Mouse (Mus musculus): ENCODE results near the gene Cfap99.

DNA sequence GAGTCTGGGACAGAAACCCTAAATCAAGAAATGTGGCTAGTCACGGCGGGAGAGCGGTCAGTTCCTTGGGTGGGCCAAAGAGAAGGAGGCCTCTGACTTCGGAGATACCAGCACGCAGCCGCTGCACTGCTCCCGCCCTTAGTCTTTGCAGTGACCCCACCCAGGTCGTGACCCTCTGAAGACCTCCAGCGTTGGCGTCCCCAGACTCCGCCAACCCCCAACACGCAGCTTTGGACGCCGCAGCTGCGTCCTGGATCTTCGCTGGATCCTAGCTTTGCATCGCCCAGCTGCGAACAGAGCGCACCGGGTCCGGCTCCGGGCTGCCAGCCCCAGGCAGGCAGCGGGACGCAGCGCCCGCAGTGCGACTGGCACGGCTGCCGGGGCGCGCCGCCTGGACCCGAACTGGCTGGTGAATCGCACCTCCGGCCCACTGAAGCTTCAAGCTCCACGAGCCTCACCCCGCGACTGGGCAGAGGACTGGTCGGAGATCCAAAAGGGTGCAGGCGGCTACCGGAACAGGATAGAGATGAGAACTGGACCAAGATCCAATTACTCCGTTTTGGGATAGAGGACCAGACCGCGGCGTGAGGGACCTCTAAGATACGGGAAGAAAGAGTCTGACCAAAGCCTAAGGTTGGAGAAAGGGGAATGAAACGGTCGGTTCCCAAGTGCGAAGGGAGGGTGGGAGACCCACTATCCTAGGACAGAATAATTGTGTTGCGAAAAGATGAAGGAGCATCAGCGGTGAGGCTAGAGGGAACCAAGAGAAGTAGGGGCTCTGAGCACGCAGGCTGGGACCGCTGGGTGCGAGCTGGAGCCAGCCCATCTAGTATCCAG lies 1.2 kb upstream of the Cfap99 start:
- no peak for TF ChIP-seq POLR2A (IDR thresholded peaks at IDR 0.05; ENCODE audit: insufficient read depth, low read length)
- TF ChIP-seq CTCF (IDR thresholded peaks at IDR 0.05; ENCODE audit: low read depth, low read length), result no peak
- 0 out of 2 replicates have a peak, but pooled peaks have one; percentile 10 for TF ChIP-seq EP300 (IDR thresholded peaks at IDR 0.05; ENCODE audit: insufficient read depth, low read depth, low read length)
